Mouse (Mus musculus): ENCODE measurements around the gene Cfap70. TPM values are rescaled to one million over a fixed set of nuclear protein-coding genes. Genes with fewer than 3 reads are reported as not detected.

Gene Cfap70
- polyA plus RNA-seq, 1 experiment, result not detected

DNA sequence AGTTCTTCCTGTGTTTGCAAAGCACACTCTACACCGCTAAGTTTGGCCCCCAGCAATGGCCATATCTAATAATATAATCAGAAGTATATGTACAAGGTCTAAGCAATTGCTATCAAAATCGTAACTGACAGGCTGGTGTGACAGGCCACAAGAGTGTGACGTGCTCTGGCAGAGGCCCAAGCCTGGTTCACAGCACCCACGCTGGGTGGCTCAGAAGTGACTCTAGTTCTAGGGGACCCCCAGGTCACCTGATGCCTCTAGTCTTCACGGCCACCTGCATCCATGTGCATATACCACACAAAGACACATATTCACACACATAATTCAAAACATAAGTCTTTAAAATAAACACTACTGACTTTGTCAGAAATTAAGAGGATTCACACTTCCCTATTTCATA is 903 bp upstream of the Cfap70 start:
- TF ChIP-seq POLR2A (IDR thresholded peaks at IDR 0.05; ENCODE audit: low read depth, low read length) (no peak), CTCF (IDR thresholded peaks at IDR 0.05; ENCODE audit: extremely low read depth, insufficient read depth, insufficient read length, insufficient replicate concordance) (no peak)
- peaks cover 10% of the 10 kb centered on the region for H3K36me3 ChIP-seq (ENCODE audit: control insufficient read depth, insufficient read depth, low read length)
- H3K27ac ChIP-seq (ENCODE audit: insufficient read depth, low read length), result no peak overlapping the region
- H3K4me1 ChIP-seq (ENCODE audit: control insufficient read depth, insufficient read depth, insufficient read length), result no peaks in the 10 kb centered on the region
- DNase-seq (ENCODE audit: low read depth in 1 of 2, low spot score in 2 of 2), result no peak
- 90% methylated on average over 5 of the region's 5 CpGs for WGBS
- H3K27me3 ChIP-seq (ENCODE audit: control insufficient read depth, insufficient read depth, low read length), result no peaks in the 10 kb centered on the region
- H3K4me3 ChIP-seq (ENCODE audit: extremely low read depth, insufficient read depth, insufficient read length), result no peak overlapping the region

DNA sequence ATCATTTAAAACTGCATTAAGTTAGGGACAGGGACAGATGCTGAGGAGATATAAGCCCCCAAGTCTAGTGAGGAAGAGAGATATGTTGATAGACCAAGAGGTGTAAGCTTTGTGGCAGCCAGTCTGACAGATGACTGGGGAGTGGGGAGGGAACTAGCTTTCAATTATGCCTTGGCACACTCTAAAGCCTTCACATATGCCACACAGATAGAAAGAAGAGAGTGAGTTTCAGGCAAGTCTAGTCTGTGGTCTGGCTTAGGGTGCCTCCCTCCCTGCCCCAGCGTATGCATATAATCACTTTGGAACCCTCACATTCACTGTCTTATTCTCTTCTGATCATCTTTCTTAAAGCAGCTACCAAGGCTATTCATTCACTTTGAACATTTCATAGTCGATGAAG is 724 bp downstream of the Cfap70 start:
- Histone ChIP-seq H3K27me3 (ENCODE audit: control insufficient read depth, insufficient read depth, low read length) (no peaks in the 10 kb centered on the region), H3K36me3 (ENCODE audit: control insufficient read depth, insufficient read depth, low read length) (peaks cover 7% of the 10 kb centered on the region), H3K27ac (ENCODE audit: insufficient read depth, low read length) (no peak overlapping the region), H3K4me3 (ENCODE audit: extremely low read depth, insufficient read depth, insufficient read length) (no peak overlapping the region), H3K4me1 (ENCODE audit: control insufficient read depth, insufficient read depth, insufficient read length) (no peaks in the 10 kb centered on the region)
- TF ChIP-seq CTCF (IDR thresholded peaks at IDR 0.05; ENCODE audit: extremely low read depth, insufficient read depth, insufficient read length, insufficient replicate concordance), result no peak
- TF ChIP-seq POLR2A (IDR thresholded peaks at IDR 0.05; ENCODE audit: low read depth, low read length), result no peak
- WGBS, result 14% methylated on average over 2 of the region's 2 CpGs
- DNase-seq (ENCODE audit: low read depth in 1 of 2, low spot score in 2 of 2), result no peak

DNA sequence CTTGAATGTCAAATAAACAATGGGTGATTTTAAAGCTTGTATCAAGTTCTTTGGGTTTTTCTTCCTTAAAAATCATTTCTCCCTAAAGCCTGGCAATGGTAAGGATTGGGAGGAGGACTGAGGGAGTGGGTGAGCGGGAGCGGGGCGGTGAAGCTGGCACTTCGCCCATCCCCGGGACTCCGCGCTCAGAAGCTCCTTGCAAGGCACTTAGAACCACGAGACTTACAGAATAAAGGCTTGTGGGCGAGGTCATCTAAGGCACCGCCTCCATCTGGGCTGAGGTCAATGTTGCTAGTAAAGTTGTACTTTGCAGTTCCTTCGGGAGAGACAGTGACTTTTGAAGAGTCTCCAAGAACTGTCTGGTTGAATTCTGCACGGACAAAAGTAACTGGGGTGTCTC is 4.8 kb downstream of the Cfap70 start:
- no peak for TF ChIP-seq POLR2A (IDR thresholded peaks at IDR 0.05; ENCODE audit: low read depth, low read length)
- no peak for TF ChIP-seq CTCF (IDR thresholded peaks at IDR 0.05; ENCODE audit: extremely low read depth, insufficient read depth, insufficient read length, insufficient replicate concordance)
- no peak overlapping the region for H3K4me3 ChIP-seq (ENCODE audit: extremely low read depth, insufficient read depth, insufficient read length)
- no peaks in the 10 kb centered on the region for H3K36me3 ChIP-seq (ENCODE audit: control insufficient read depth, insufficient read depth, low read length)
- no peaks in the 10 kb centered on the region for H3K4me1 ChIP-seq (ENCODE audit: control insufficient read depth, insufficient read depth, insufficient read length)
- H3K27ac ChIP-seq (ENCODE audit: insufficient read depth, low read length), result no peak overlapping the region
- no peaks in the 10 kb centered on the region for H3K27me3 ChIP-seq (ENCODE audit: control insufficient read depth, insufficient read depth, low read length)
- no peak for DNase-seq (ENCODE audit: low read depth in 1 of 2, low spot score in 2 of 2)
- 81% methylated on average over 12 of the region's 12 CpGs for WGBS

DNA sequence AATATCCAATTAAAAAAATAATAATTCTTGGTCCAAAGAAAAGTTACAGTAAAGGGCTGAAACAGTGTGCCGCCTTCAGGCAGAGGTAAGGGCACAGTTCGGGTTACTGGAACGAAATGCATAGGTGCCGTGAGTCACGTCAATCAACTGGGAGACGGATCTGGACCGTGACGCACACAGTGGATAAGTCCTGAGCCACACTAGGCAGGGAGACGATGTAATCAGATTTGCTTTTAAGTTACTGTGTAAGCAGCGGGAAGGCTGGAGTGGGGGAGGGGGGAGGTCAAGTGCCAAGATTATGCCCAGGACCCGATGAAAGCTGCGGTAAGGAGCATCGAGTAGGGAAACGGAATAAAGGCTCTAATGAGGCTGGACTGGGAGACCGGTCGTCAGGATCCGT is 9.8 kb downstream of the Cfap70 start:
- DNase-seq (ENCODE audit: low read depth in 1 of 2, low spot score in 2 of 2), result no peak
- Histone ChIP-seq H3K27ac (ENCODE audit: insufficient read depth, low read length) (no peak overlapping the region), H3K4me1 (ENCODE audit: control insufficient read depth, insufficient read depth, insufficient read length) (no peaks in the 10 kb centered on the region), H3K27me3 (ENCODE audit: control insufficient read depth, insufficient read depth, low read length) (no peaks in the 10 kb centered on the region), H3K36me3 (ENCODE audit: control insufficient read depth, insufficient read depth, low read length) (no peaks in the 10 kb centered on the region), H3K4me3 (ENCODE audit: extremely low read depth, insufficient read depth, insufficient read length) (no peak overlapping the region)
- 89% methylated on average over 17 of the region's 17 CpGs for WGBS
- TF ChIP-seq POLR2A (IDR thresholded peaks at IDR 0.05; ENCODE audit: low read depth, low read length) (no peak), CTCF (IDR thresholded peaks at IDR 0.05; ENCODE audit: extremely low read depth, insufficient read depth, insufficient read length, insufficient replicate concordance) (no peak)

DNA sequence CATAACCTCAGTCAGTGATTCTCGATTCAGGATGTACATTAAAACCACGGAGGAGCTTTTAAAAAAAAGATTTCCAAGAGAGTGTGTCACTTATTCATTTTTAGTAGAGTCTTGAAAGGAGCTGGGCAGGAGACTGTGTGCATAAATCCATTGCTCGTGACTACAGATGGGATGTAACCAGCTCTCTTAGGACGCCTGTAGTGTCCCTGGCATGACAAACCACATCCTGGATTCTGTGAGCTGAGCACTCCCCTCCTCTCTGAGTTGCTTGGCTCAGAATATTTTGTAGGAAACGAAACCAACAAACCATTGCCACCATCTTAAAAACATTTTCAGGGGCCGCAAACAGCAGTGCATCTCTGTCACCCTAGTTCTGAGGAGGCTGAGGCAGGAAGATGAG is 15.1 kb downstream of the Cfap70 start:
- DNase-seq (ENCODE audit: low read depth in 1 of 2, low spot score in 2 of 2), result no peak
- no peaks in the 10 kb centered on the region for H3K27me3 ChIP-seq (ENCODE audit: control insufficient read depth, insufficient read depth, low read length)
- H3K4me1 ChIP-seq (ENCODE audit: control insufficient read depth, insufficient read depth, insufficient read length), result no peaks in the 10 kb centered on the region
- no peaks in the 10 kb centered on the region for H3K36me3 ChIP-seq (ENCODE audit: control insufficient read depth, insufficient read depth, low read length)
- 27% methylated on average over 6 of the region's 6 CpGs for WGBS
- TF ChIP-seq CTCF (IDR thresholded peaks at IDR 0.05; ENCODE audit: extremely low read depth, insufficient read depth, insufficient read length, insufficient replicate concordance) (no peak), POLR2A (IDR thresholded peaks at IDR 0.05; ENCODE audit: low read depth, low read length) (no peak)
- H3K27ac ChIP-seq (ENCODE audit: insufficient read depth, low read length), result no peak overlapping the region
- no peak overlapping the region for H3K4me3 ChIP-seq (ENCODE audit: extremely low read depth, insufficient read depth, insufficient read length)

DNA sequence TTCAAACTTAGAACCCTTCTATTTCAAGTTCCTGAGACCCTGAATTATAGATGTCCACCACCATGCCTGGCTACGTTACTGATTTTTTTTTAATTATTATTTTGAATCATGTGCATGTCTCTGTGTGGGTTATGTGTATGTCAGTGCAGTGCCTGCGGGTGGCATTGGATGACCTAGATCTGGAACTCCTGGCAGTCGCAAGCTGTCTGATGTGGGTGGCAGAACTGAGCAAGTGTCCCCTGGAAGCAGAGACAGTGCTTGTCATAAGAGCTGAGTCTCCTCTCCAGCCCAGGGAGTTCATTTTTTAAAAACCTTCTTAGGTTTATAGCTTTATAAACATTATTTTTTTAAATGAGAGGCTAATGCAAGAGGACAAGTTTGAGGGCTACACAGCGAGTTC is 19.6 kb downstream of the Cfap70 start:
- WGBS, result 91% methylated on average over 4 of the region's 4 CpGs
- H3K4me1 ChIP-seq (ENCODE audit: control insufficient read depth, insufficient read depth, insufficient read length), result no peaks in the 10 kb centered on the region
- H3K27me3 ChIP-seq (ENCODE audit: control insufficient read depth, insufficient read depth, low read length), result no peaks in the 10 kb centered on the region
- H3K36me3 ChIP-seq (ENCODE audit: control insufficient read depth, insufficient read depth, low read length), result no peaks in the 10 kb centered on the region
- H3K4me3 ChIP-seq (ENCODE audit: extremely low read depth, insufficient read depth, insufficient read length), result no peak overlapping the region
- H3K27ac ChIP-seq (ENCODE audit: insufficient read depth, low read length), result no peak overlapping the region
- no peak for DNase-seq (ENCODE audit: low read depth in 1 of 2, low spot score in 2 of 2)
- TF ChIP-seq POLR2A (IDR thresholded peaks at IDR 0.05; ENCODE audit: low read depth, low read length), result no peak
- TF ChIP-seq CTCF (IDR thresholded peaks at IDR 0.05; ENCODE audit: extremely low read depth, insufficient read depth, insufficient read length, insufficient replicate concordance), result no peak

DNA sequence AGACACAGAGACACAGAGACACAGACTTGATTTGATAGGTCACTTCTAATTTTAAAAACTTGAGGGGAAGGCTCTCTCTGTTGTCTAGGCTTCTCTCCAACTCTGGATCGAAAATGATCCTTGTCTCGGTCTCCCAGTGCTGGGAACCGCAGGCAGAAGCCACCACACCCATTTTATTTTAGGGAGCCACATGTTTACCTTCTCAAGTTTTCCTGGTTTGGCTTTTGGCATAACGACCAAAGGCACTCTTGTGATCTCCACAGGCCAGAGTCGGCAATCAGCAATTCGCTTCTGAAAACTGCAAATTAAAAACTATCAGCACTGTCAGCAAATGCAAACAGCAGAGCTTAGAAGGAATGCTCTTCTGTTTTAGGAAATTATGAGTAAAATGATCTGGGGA is 20.3 kb downstream of the Cfap70 start:
- H3K27me3 ChIP-seq (ENCODE audit: control insufficient read depth, insufficient read depth, low read length), result no peaks in the 10 kb centered on the region
- no peak overlapping the region for H3K4me3 ChIP-seq (ENCODE audit: extremely low read depth, insufficient read depth, insufficient read length)
- DNase-seq (ENCODE audit: low read depth in 1 of 2, low spot score in 2 of 2), result no peak
- no peak overlapping the region for H3K27ac ChIP-seq (ENCODE audit: insufficient read depth, low read length)
- WGBS, result 80% methylated on average over 6 of the region's 6 CpGs
- TF ChIP-seq POLR2A (IDR thresholded peaks at IDR 0.05; ENCODE audit: low read depth, low read length), result no peak
- no peak for TF ChIP-seq CTCF (IDR thresholded peaks at IDR 0.05; ENCODE audit: extremely low read depth, insufficient read depth, insufficient read length, insufficient replicate concordance)
- H3K4me1 ChIP-seq (ENCODE audit: control insufficient read depth, insufficient read depth, insufficient read length), result no peaks in the 10 kb centered on the region
- H3K36me3 ChIP-seq (ENCODE audit: control insufficient read depth, insufficient read depth, low read length), result no peaks in the 10 kb centered on the region
